Mouse (Mus musculus): ENCODE data around the gene Prox2. TPM values are rescaled to one million over a fixed set of nuclear protein-coding genes. Genes with fewer than 3 reads are reported as not detected.
A peak's percentile ranks its signal among the peaks of the same experiment; 100 is the strongest.

Prox2 gene
- polyA plus RNA-seq, 1 experiment: 2.6 TPM

GRCm38 (mm10) chr12:85131361-85131760, 20.8 kb upstream of the Prox2 start:
- Histone ChIP-seq H3K4me3 (ENCODE audit: control insufficient read depth, insufficient read depth, low read length) (no peak overlapping the region), H3K36me3 (ENCODE audit: control insufficient read depth, insufficient read depth, low read length) (peaks cover 71% of the 10 kb centered on the region), H3K4me1 (replicated peaks; ENCODE audit: control insufficient read depth, insufficient read depth, low read length) (no peaks in the 10 kb centered on the region), H3K27ac (ENCODE audit: control insufficient read depth, insufficient read depth, low read length) (no peak overlapping the region), H3K27me3 (ENCODE audit: control insufficient read depth, insufficient read depth, low read length) (no peaks in the 10 kb centered on the region)
- 96% methylated on average over 6 of the region's 6 CpGs for WGBS
- DNase-seq: no peak
- TF ChIP-seq POLR2A (IDR thresholded peaks at IDR 0.05; ENCODE audit: control insufficient read depth, extremely low read depth, insufficient read depth, low read length, poor library complexity) (no peak), CTCF (IDR thresholded peaks at IDR 0.05; ENCODE audit: borderline replicate concordance, control insufficient read depth, extremely low read depth, insufficient read depth, low read length, poor library complexity) (no peak)

GRCm38 (mm10) chr12:85129426-85129978, 18.9 kb upstream of the Prox2 start:
- 96% methylated on average over 9 of the region's 9 CpGs for WGBS
- DNase-seq: no peak
- no peaks in the 10 kb centered on the region for H3K4me1 ChIP-seq (replicated peaks; ENCODE audit: control insufficient read depth, insufficient read depth, low read length)
- TF ChIP-seq POLR2A (IDR thresholded peaks at IDR 0.05; ENCODE audit: control insufficient read depth, extremely low read depth, insufficient read depth, low read length, poor library complexity) (no peak), CTCF (IDR thresholded peaks at IDR 0.05; ENCODE audit: borderline replicate concordance, control insufficient read depth, extremely low read depth, insufficient read depth, low read length, poor library complexity) (no peak)
- no peak overlapping the region for H3K4me3 ChIP-seq (ENCODE audit: control insufficient read depth, insufficient read depth, low read length)
- H3K27me3 ChIP-seq (ENCODE audit: control insufficient read depth, insufficient read depth, low read length): no peaks in the 10 kb centered on the region
- no peak overlapping the region for H3K27ac ChIP-seq (ENCODE audit: control insufficient read depth, insufficient read depth, low read length)
- peaks cover 82% of the 10 kb centered on the region for H3K36me3 ChIP-seq (ENCODE audit: control insufficient read depth, insufficient read depth, low read length)

DNA sequence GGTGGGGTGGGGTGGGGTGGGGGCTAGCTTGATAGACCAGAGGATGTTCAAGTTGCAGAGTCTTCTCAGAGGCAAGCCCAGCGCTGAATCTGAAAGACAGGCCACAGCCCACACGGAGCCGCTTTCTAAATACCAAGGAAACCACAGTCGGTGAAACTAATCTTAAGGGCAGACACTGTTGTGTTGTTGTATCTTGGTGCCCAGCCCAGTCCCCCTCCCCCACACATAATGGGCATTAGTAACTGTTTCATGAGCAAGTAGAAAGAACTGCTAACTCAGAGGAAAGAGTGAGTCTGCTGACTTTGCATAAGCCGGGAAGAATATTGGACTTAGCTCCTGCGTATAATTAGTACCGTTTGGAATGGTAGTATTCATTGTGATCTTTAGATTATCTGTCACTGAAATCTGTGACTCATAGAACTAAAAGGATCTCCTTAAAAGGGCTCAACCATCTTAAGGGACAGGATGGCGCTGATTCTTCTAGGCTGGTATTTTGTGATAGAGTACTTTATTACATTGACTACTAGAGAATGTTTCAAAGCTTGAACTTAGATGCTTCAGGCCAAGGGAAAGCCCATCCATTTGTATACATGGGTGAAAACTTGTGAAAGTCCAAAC, 16.5 kb upstream of the Prox2 start:
- no peak for DNase-seq
- no peak overlapping the region for H3K4me3 ChIP-seq (ENCODE audit: control insufficient read depth, insufficient read depth, low read length)
- H3K27me3 ChIP-seq (ENCODE audit: control insufficient read depth, insufficient read depth, low read length): no peaks in the 10 kb centered on the region
- peaks cover 72% of the 10 kb centered on the region for H3K36me3 ChIP-seq (ENCODE audit: control insufficient read depth, insufficient read depth, low read length)
- 81% methylated on average over 8 of the region's 8 CpGs for WGBS
- H3K27ac ChIP-seq (ENCODE audit: control insufficient read depth, insufficient read depth, low read length): no peak overlapping the region
- TF ChIP-seq POLR2A (IDR thresholded peaks at IDR 0.05; ENCODE audit: control insufficient read depth, extremely low read depth, insufficient read depth, low read length, poor library complexity): no peak
- TF ChIP-seq CTCF (IDR thresholded peaks at IDR 0.05; ENCODE audit: borderline replicate concordance, control insufficient read depth, extremely low read depth, insufficient read depth, low read length, poor library complexity): no peak
- H3K4me1 ChIP-seq (replicated peaks; ENCODE audit: control insufficient read depth, insufficient read depth, low read length): peaks cover 17% of the 10 kb centered on the region

GRCm38 (mm10) chr12:85124751-85125150, 14.2 kb upstream of the Prox2 start:
- TF ChIP-seq POLR2A (IDR thresholded peaks at IDR 0.05; ENCODE audit: control insufficient read depth, extremely low read depth, insufficient read depth, low read length, poor library complexity): no peak
- TF ChIP-seq CTCF (IDR thresholded peaks at IDR 0.05; ENCODE audit: borderline replicate concordance, control insufficient read depth, extremely low read depth, insufficient read depth, low read length, poor library complexity): no peak
- no peaks in the 10 kb centered on the region for H3K27me3 ChIP-seq (ENCODE audit: control insufficient read depth, insufficient read depth, low read length)
- peaks cover 50% of the 10 kb centered on the region for H3K36me3 ChIP-seq (ENCODE audit: control insufficient read depth, insufficient read depth, low read length)
- H3K4me3 ChIP-seq (ENCODE audit: control insufficient read depth, insufficient read depth, low read length): no peak overlapping the region
- H3K27ac ChIP-seq (ENCODE audit: control insufficient read depth, insufficient read depth, low read length): no peak overlapping the region
- 92% methylated on average over 5 of the region's 5 CpGs for WGBS
- no peak for DNase-seq
- H3K4me1 ChIP-seq (replicated peaks; ENCODE audit: control insufficient read depth, insufficient read depth, low read length): peaks cover 21% of the 10 kb centered on the region

DNA sequence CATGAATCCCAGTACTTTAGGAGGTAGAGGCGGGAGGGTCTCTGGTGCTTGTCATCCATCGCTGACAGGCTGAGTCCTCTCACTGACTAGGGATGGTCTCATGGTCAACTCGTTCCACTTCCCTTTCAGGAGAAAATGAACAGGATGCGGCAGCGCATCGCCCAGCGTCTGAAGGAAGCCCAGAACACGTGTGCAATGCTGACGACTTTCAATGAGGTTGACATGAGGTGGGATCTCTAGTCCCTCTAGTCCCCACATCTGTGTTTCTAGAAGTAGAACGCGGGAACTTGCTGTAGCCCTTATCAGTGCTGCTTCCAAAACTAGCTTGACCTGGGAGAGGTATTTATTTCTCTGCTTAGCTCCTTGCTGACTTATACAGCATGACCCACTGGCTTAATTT, 13.1 kb upstream of the Prox2 start:
- H3K4me1 ChIP-seq (replicated peaks; ENCODE audit: control insufficient read depth, insufficient read depth, low read length): peaks cover 21% of the 10 kb centered on the region
- no peak for TF ChIP-seq POLR2A (IDR thresholded peaks at IDR 0.05; ENCODE audit: control insufficient read depth, extremely low read depth, insufficient read depth, low read length, poor library complexity)
- TF ChIP-seq CTCF (IDR thresholded peaks at IDR 0.05; ENCODE audit: borderline replicate concordance, control insufficient read depth, extremely low read depth, insufficient read depth, low read length, poor library complexity): no peak
- DNase-seq: peak; percentile 21
- no peak overlapping the region for H3K4me3 ChIP-seq (ENCODE audit: control insufficient read depth, insufficient read depth, low read length)
- peaks cover 51% of the 10 kb centered on the region for H3K36me3 ChIP-seq (ENCODE audit: control insufficient read depth, insufficient read depth, low read length)
- peak overlapping the region; percentile 23; the same call in 1 of the 2 replicates for H3K27ac ChIP-seq (ENCODE audit: control insufficient read depth, insufficient read depth, low read length)
- no peaks in the 10 kb centered on the region for H3K27me3 ChIP-seq (ENCODE audit: control insufficient read depth, insufficient read depth, low read length)
- WGBS: 31% methylated on average over 11 of the region's 11 CpGs

GRCm38 (mm10) chr12:85123108-85123530, 12.6 kb upstream of the Prox2 start:
- H3K4me1 ChIP-seq (replicated peaks; ENCODE audit: control insufficient read depth, insufficient read depth, low read length): peaks cover 21% of the 10 kb centered on the region
- TF ChIP-seq CTCF (IDR thresholded peaks at IDR 0.05; ENCODE audit: borderline replicate concordance, control insufficient read depth, extremely low read depth, insufficient read depth, low read length, poor library complexity) (no peak), POLR2A (IDR thresholded peaks at IDR 0.05; ENCODE audit: control insufficient read depth, extremely low read depth, insufficient read depth, low read length, poor library complexity) (no peak)
- peaks cover 51% of the 10 kb centered on the region for H3K36me3 ChIP-seq (ENCODE audit: control insufficient read depth, insufficient read depth, low read length)
- no peak overlapping the region; the same call in 1 of the 2 replicates for H3K27ac ChIP-seq (ENCODE audit: control insufficient read depth, insufficient read depth, low read length)
- no peak overlapping the region for H3K4me3 ChIP-seq (ENCODE audit: control insufficient read depth, insufficient read depth, low read length)
- 4% methylated on average over 9 of the region's 9 CpGs for WGBS
- peak; percentile 67 for DNase-seq
- no peaks in the 10 kb centered on the region for H3K27me3 ChIP-seq (ENCODE audit: control insufficient read depth, insufficient read depth, low read length)
